Mouse (Mus musculus) kidney, embryonic 15.5 days (tissue): ENCODE results near the gene Olfr1416. TPM values are rescaled to one million over a fixed set of nuclear protein-coding genes. Genes with fewer than 3 reads are reported as not detected.
A peak's percentile ranks its signal among the peaks of the same experiment; 100 is the strongest.
"Not testable (repeated sequence)": the region's sequence is repeated elsewhere in the genome, so short reads cannot be mapped to it uniquely, and the experiment has no call there.

Experiments used
- ATAC-seq: fragments of 200-750 bp; cut with Nextera tagmentation; replicated peaks from 2 replicates; pipeline ENCODE4 v1.8.0; 2017; ENCODE audit warnings: moderate TSS enrichment; ENCODE audit not compliant: low FRiP score
- H3K27ac ChIP-seq: fragments of 300-500 bp; sonication (generic); 2 replicates; pipeline ENCODE4 v1.5.1; 2015; ENCODE audit warnings: mild to moderate bottlenecking, inconsistent platforms
- H3K27me3 ChIP-seq: fragments of 300-500 bp; sonication (generic); 2 replicates; pipeline ENCODE4 v1.6.1; 2015; ENCODE audit warnings: inconsistent platforms
- H3K36me3 ChIP-seq: fragments of 300-500 bp; sonication (generic); 2 replicates; pipeline ENCODE4 v1.6.1; 2015; ENCODE audit warnings: inconsistent platforms
- H3K4me1 ChIP-seq: fragments of 300-500 bp; sonication (generic); 2 replicates; pipeline ENCODE4 v1.6.1; 2015; ENCODE audit warnings: inconsistent platforms
- H3K4me2 ChIP-seq: fragments of 300-500 bp; sonication (generic); 2 replicates; pipeline ENCODE4 v1.6.1; 2015; ENCODE audit warnings: moderate library complexity, mild to moderate bottlenecking, inconsistent platforms
- H3K4me3 ChIP-seq: fragments of 300-500 bp; sonication (generic); replicated peaks from 2 replicates; pipeline ENCODE4 v1.5.1; 2015; ENCODE audit warnings: mild to moderate bottlenecking, inconsistent platforms
- H3K9ac ChIP-seq: fragments of 300-500 bp; sonication (generic); 2 replicates; pipeline ENCODE4 v1.6.1; 2015; ENCODE audit warnings: mild to moderate bottlenecking, inconsistent platforms
- H3K9me3 ChIP-seq: fragments of 300-500 bp; sonication (generic); replicated peaks from 2 replicates; pipeline ENCODE4 v1.6.1; 2016; ENCODE audit warnings: inconsistent platforms
- WGBS: fragments of 180-500 bp; shearing (Covaris S2); methylation state at CpG from one replicate; pipeline ENCODE4 v1.1.7; 2015; ENCODE audit warnings: mixed read lengths; 5-methylcytosine and 5-hydroxymethylcytosine counted together
- polyA plus RNA-seq: library from polyadenylated mRNA; unstranded; fragments of >200 nt; fragmentation: Nextera tagmentation; extraction: Ambion mirVana; gene quantifications from 2 replicates; pipeline ENCODE4 v1.2.1, GENCODE M21; 2015

Olfr1416 gene
- polyA plus RNA-seq: not detected in 2 replicates

GRCm38 (mm10) chr1:92485013-92485412 lies at the start of gene Olfr1416:
Gene Olfr1416 (minus strand): TSS chr1:92485113.
- Histone ChIP-seq H3K9me3 (peaks cover 7% of the 10 kb centered on the region; the same call in 1 of the 2 replicates), H3K4me3 (no peak within 1 kb of the TSS), H3K9ac (no peak within 1 kb of the TSS), H3K27ac (no peak within 1 kb of the TSS), H3K36me3 (no peaks in the 10 kb centered on the region), H3K27me3 (no peaks in the 10 kb centered on the region), H3K4me1 (no peaks in the 10 kb centered on the region), H3K4me2 (no peak within 1 kb of the TSS)
- ATAC-seq: no peak

GRCm38 (mm10) chr1:92523764-92524163 lies 38.9 kb upstream of the Olfr1416 start:
- no peak overlapping the region for H3K4me2 ChIP-seq
- no peak overlapping the region for H3K27ac ChIP-seq
- ATAC-seq: no peak
- H3K36me3 ChIP-seq: no peaks in the 10 kb centered on the region
- no peak overlapping the region for H3K9ac ChIP-seq
- 82% methylated on average over 3 of the region's 3 CpGs for WGBS
- peaks cover 5% of the 10 kb centered on the region; the same call in 1 of the 2 replicates for H3K27me3 ChIP-seq
- no peak overlapping the region for H3K4me3 ChIP-seq
- no peaks in the 10 kb centered on the region for H3K4me1 ChIP-seq
- H3K9me3 ChIP-seq: no peaks in the 10 kb centered on the region

GRCm38 (mm10) chr1:92521376-92521775 lies 36.5 kb upstream of the Olfr1416 start:
- WGBS: 19% methylated on average over 10 of the region's 10 CpGs

GRCm38 (mm10) chr1:92519046-92519445 lies 34.1 kb upstream of the Olfr1416 start:
- ATAC-seq: no peak
- Histone ChIP-seq H3K27ac (no peak overlapping the region), H3K9me3 (no peaks in the 10 kb centered on the region), H3K4me3 (no peak overlapping the region), H3K9ac (no peak overlapping the region), H3K4me1 (no peaks in the 10 kb centered on the region), H3K4me2 (no peak overlapping the region), H3K36me3 (no peaks in the 10 kb centered on the region), H3K27me3 (peaks cover 5% of the 10 kb centered on the region; the same call in 1 of the 2 replicates)
- 86% methylated on average over 6 of the region's 6 CpGs for WGBS

More at GRCm38 (mm10) chr1:92521376-92521775, 36.5 kb upstream of the Olfr1416 start:
- peaks cover 5% of the 10 kb centered on the region; the same call in 1 of the 2 replicates for H3K27me3 ChIP-seq
- H3K4me2 ChIP-seq: no peak overlapping the region
- H3K4me1 ChIP-seq: no peaks in the 10 kb centered on the region
- no peak overlapping the region for H3K27ac ChIP-seq
- no peak for ATAC-seq
- no peaks in the 10 kb centered on the region for H3K9me3 ChIP-seq
- H3K4me3 ChIP-seq: no peak overlapping the region
- no peaks in the 10 kb centered on the region for H3K36me3 ChIP-seq
- H3K9ac ChIP-seq: no peak overlapping the region

GRCm38 (mm10) chr1:92518561-92518960 lies 33.6 kb upstream of the Olfr1416 start, which contains the start of gene Olfr1414:
Gene Olfr1414 (minus strand): TSS chr1:92518661.
- H3K27me3 ChIP-seq: peaks cover 5% of the 10 kb centered on the region; the same call in 1 of the 2 replicates
- H3K27ac ChIP-seq: no peak within 1 kb of the TSS
- H3K36me3 ChIP-seq: no peaks in the 10 kb centered on the region
- no peaks in the 10 kb centered on the region for H3K4me1 ChIP-seq
- H3K4me3 ChIP-seq: no peak within 1 kb of the TSS
- H3K9me3 ChIP-seq: no peaks in the 10 kb centered on the region
- no peak within 1 kb of the TSS for H3K9ac ChIP-seq
- 81% methylated on average over 3 of the region's 3 CpGs for WGBS
- H3K4me2 ChIP-seq: no peak within 1 kb of the TSS
- ATAC-seq: no peak

GRCm38 (mm10) chr1:92515390-92515789 lies 30.5 kb upstream of the Olfr1416 start:
- Histone ChIP-seq H3K4me2 (no peak overlapping the region), H3K27me3 (no peaks in the 10 kb centered on the region), H3K9ac (no peak overlapping the region), H3K4me3 (no peak overlapping the region), H3K36me3 (no peaks in the 10 kb centered on the region), H3K27ac (no peak overlapping the region), H3K9me3 (no peaks in the 10 kb centered on the region), H3K4me1 (no peaks in the 10 kb centered on the region)
- 75% methylated on average over 11 of the region's 11 CpGs for WGBS
- no peak for ATAC-seq

GRCm38 (mm10) chr1:92511646-92512045 lies 26.7 kb upstream of the Olfr1416 start:
- not testable (repeated sequence) for H3K4me2 ChIP-seq, H3K27ac ChIP-seq, H3K36me3 ChIP-seq, H3K27me3 ChIP-seq, ATAC-seq, H3K4me1 ChIP-seq, H3K9ac ChIP-seq, H3K4me3 ChIP-seq, H3K9me3 ChIP-seq
- 88% methylated on average over 5 of the region's 5 CpGs for WGBS

- 77% methylated on average over 2 of the region's 2 CpGs for WGBS
- no peak within 1 kb of the TSS for H3K4me3 ChIP-seq
- H3K9ac ChIP-seq: no peak within 1 kb of the TSS
- H3K27me3 ChIP-seq: no peaks in the 10 kb centered on the region
- no peaks in the 10 kb centered on the region for H3K36me3 ChIP-seq
- no peak within 1 kb of the TSS for H3K4me2 ChIP-seq
- H3K27ac ChIP-seq: no peak within 1 kb of the TSS
- H3K9me3 ChIP-seq: no peaks in the 10 kb centered on the region; the same call in 1 of the 2 replicates
- no peak for ATAC-seq
- no peaks in the 10 kb centered on the region for H3K4me1 ChIP-seq
Observed at GRCm38 (mm10) chr1:92496001-92496400, 11.1 kb upstream of the Olfr1416 start, which contains the start of gene Olfr1415. Gene Olfr1415 (minus strand): TSS chr1:92496101.

- Histone ChIP-seq H3K27ac (peak overlapping the region; percentile 73), H3K36me3 (peaks cover 22% of the 10 kb centered on the region), H3K27me3 (peaks cover 16% of the 10 kb centered on the region), H3K9ac (peak overlapping the region; percentile 96), H3K9me3 (no peaks in the 10 kb centered on the region), H3K4me2 (peak overlapping the region; percentile 85), H3K4me1 (peaks cover 17% of the 10 kb centered on the region), H3K4me3 (peak overlapping the region; percentile 91)
- 1% methylated on average over 10 of the region's 10 CpGs for WGBS
- peak; percentile 79 for ATAC-seq
Observed at GRCm38 (mm10) chr1:92474066-92474578, 10.8 kb downstream of the Olfr1416 start.

GRCm38 (mm10) chr1:92473165-92474041 lies 11.5 kb downstream of the Olfr1416 start, which contains the start of gene Ndufa10:
Gene Ndufa10 (minus strand): TSS chr1:92473860.
- H3K27me3 ChIP-seq: peaks cover 16% of the 10 kb centered on the region
- H3K4me1 ChIP-seq: peaks cover 17% of the 10 kb centered on the region
- H3K9me3 ChIP-seq: no peaks in the 10 kb centered on the region
- peak within 1 kb of the TSS; percentile 96 for H3K9ac ChIP-seq
- peak within 1 kb of the TSS; percentile 91 for H3K4me3 ChIP-seq
- WGBS: 1% methylated on average over 67 of the region's 67 CpGs
- peak within 1 kb of the TSS; percentile 74 for H3K27ac ChIP-seq
- H3K36me3 ChIP-seq: peaks cover 29% of the 10 kb centered on the region
- peak; percentile 94 for ATAC-seq
- peak within 1 kb of the TSS; percentile 85 for H3K4me2 ChIP-seq

GRCm38 (mm10) chr1:92468891-92469290 lies 16.0 kb downstream of the Olfr1416 start:
- WGBS: 84% methylated on average over 4 of the region's 4 CpGs
- ATAC-seq: no peak
- peaks cover 75% of the 10 kb centered on the region for H3K36me3 ChIP-seq

GRCm38 (mm10) chr1:92458416-92458815 lies 26.5 kb downstream of the Olfr1416 start:
- no peak overlapping the region for H3K4me3 ChIP-seq
- no peak overlapping the region for H3K4me2 ChIP-seq
- H3K9me3 ChIP-seq: no peaks in the 10 kb centered on the region
- no peak for ATAC-seq
- H3K9ac ChIP-seq: no peak overlapping the region
- H3K4me1 ChIP-seq: no peaks in the 10 kb centered on the region
- H3K36me3 ChIP-seq: peaks cover 93% of the 10 kb centered on the region
- no peaks in the 10 kb centered on the region for H3K27me3 ChIP-seq
- H3K27ac ChIP-seq: no peak overlapping the region
- WGBS: 88% methylated on average over 6 of the region's 6 CpGs

More at GRCm38 (mm10) chr1:92468891-92469290, 16.0 kb downstream of the Olfr1416 start:
- peaks cover 11% of the 10 kb centered on the region for H3K4me1 ChIP-seq
- H3K27me3 ChIP-seq: no peaks in the 10 kb centered on the region
- no peak overlapping the region for H3K9ac ChIP-seq
- H3K4me2 ChIP-seq: no peak overlapping the region
- H3K9me3 ChIP-seq: no peaks in the 10 kb centered on the region
- no peak overlapping the region for H3K27ac ChIP-seq
- H3K4me3 ChIP-seq: no peak overlapping the region
